Mouse (Mus musculus) brain, adult 2 months (tissue): ENCODE data around the gene Sirt2.

Experiments used
- DNase-seq: peaks from one replicate; pipeline ENCODE4 v3.0.0; 2011; ENCODE audit warnings: low read depth, low spot score

Sirt2 gene

DNA sequence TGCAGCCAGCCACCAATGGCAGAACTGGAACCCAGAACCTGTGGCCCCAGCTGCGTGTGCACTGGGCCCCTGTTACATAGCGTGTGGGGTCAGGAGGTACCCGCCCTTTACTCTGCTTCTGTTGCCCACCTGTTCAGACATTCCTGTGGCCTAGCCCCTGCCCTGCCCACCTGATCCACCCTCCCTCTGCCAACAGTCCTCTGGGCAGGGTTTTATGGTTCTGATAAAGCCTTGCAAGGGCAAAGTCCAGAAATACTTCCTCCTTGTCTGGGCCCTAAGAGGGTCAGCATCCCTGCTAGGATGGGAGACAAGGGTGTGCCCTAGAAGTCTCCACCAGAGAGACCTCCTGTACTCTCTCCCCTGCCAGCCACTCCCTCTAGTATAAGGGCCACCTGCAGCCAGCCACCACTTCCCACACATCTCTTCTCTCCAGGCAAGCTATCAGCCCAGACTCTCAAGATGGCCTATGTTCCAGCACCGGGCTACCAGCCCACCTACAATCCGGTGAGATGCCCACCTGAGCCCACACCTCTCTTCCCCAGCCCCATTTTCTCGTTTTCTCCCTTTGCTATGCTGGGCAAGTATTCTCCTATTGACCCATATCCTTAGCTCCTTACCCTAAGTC is 67.3 kb downstream of the Sirt2 start, which contains the start of gene Lgals4:
Gene Lgals4 (plus strand): TSS at position 132 of the 625 bp plus-strand sequence.
- DNase-seq: no peak

DNA sequence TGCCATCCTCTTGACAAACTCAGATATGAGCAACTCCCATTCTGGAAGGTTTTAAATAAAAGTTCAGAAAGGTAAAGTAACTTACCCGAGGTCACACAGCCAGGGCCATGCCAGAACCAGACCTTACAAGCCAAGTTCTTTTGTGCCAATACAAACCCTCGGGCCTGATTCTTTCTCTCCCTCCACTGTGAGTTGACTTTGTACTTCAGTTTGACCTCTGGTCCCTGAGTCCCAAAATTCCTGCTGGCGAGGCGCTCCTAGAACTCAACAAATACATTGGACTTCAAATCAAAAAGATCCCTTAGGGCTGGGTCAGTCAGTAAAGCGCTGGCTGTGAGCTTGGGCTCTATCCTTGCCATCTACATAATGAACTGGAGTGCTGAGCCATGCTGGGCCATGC is 70.4 kb downstream of the Sirt2 start:
- no peak for DNase-seq
